Mouse (Mus musculus): Measurements from ENCODE around the gene Bri3. TPM values are rescaled to one million over a fixed set of nuclear protein-coding genes. Genes with fewer than 3 reads are reported as not detected.

Gene Bri3
- total and polyA plus RNA-seq, 2 experiments from 2014 or later: 17.6 to 138 TPM

GRCm38 (mm10) chr5:144308929-144309328 lies 64.7 kb downstream of the Bri3 start:
- Histone ChIP-seq H3K4me1 (ENCODE audit: insufficient read depth) (no peaks in the 10 kb centered on the region), H3K27me3 (ENCODE audit: insufficient read depth, low read length) (no peaks in the 10 kb centered on the region), H3K36me3 (ENCODE audit: insufficient read depth) (no peaks in the 10 kb centered on the region), H3K9ac (no peak overlapping the region), H3K4me2 (ENCODE audit: low read depth) (no peak overlapping the region), H3K27ac (ENCODE audit: low read depth, low read length) (no peak overlapping the region), H3K4me3 (ENCODE audit: low read depth, low read length) (no peak overlapping the region), H3K9me3 (ENCODE audit: low read length) (no peaks in the 10 kb centered on the region)
- WGBS: 81% methylated on average over 4 of the region's 4 CpGs
- DNase-seq (no peak), ATAC-seq (no peak)
- no peak for TF ChIP-seq CTCF (IDR thresholded peaks at IDR 0.05; ENCODE audit: low read depth)

DNA sequence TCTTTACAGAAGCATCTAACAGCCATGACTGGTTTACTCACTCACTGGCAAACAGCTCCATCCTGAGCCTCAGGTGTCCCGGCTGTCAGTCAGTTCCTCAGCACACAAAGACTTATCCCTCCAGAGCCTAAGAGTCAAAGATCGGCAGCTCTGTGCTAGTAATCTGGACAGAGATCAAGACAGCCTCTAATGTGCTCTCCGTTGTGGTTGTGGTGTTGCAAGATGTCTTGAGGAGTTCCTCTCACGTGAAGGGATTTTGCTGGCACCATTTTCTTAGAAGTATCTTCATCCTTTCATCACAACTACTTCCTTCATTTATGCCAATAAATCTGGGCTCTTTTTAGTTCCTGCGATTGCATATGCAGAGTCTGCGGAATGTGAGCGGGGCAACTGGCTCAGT lies 67.9 kb downstream of the Bri3 start:
- H3K27ac ChIP-seq (ENCODE audit: low read depth, low read length): no peak overlapping the region
- 85% methylated on average over 7 of the region's 7 CpGs for WGBS

DNA sequence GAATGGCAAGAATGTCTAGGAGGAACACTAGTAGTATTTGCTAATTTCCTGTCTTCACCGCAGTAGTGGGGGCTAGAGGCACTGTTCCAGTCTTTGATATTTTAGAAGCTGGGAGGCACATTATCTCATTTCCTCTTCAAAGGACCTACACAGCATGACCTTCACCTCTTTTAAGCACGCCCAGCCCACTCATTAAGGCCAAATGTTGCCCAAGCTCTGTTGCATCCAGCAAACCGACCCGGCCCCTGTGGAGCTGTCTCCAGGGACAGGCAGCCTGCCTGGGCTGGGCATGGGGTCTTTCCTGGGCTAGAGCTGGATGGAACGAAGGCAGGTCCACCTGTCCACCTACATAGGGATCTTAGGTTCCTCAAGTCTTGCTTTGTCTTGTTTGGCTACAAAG lies 69.1 kb downstream of the Bri3 start:
- Histone ChIP-seq H3K9me3 (ENCODE audit: low read length) (no peaks in the 10 kb centered on the region), H3K27me3 (ENCODE audit: insufficient read depth, low read length) (no peaks in the 10 kb centered on the region), H3K4me1 (ENCODE audit: insufficient read depth) (no peaks in the 10 kb centered on the region), H3K27ac (ENCODE audit: low read depth, low read length) (no peak overlapping the region), H3K36me3 (ENCODE audit: insufficient read depth) (no peaks in the 10 kb centered on the region), H3K4me2 (ENCODE audit: low read depth) (no peak overlapping the region), H3K4me3 (ENCODE audit: low read depth, low read length) (no peak overlapping the region), H3K9ac (no peak overlapping the region)
- ATAC-seq (no peak), DNase-seq (no peak)
- no peak for TF ChIP-seq CTCF (IDR thresholded peaks at IDR 0.05; ENCODE audit: low read depth)
- WGBS: 38% methylated on average over 5 of the region's 5 CpGs

More for the DNA sequence above, 67.9 kb downstream of the Bri3 start:
- H3K4me1 ChIP-seq (ENCODE audit: insufficient read depth): no peaks in the 10 kb centered on the region
- no peak for TF ChIP-seq CTCF (IDR thresholded peaks at IDR 0.05; ENCODE audit: low read depth)
- H3K4me2 ChIP-seq (ENCODE audit: low read depth): no peak overlapping the region
- H3K27me3 ChIP-seq (ENCODE audit: insufficient read depth, low read length): no peaks in the 10 kb centered on the region
- no peak overlapping the region for H3K4me3 ChIP-seq (ENCODE audit: low read depth, low read length)
- no peak overlapping the region for H3K9ac ChIP-seq
- H3K36me3 ChIP-seq (ENCODE audit: insufficient read depth): no peaks in the 10 kb centered on the region
- DNase-seq: no peak
- H3K9me3 ChIP-seq (ENCODE audit: low read length): no peaks in the 10 kb centered on the region
- no peak for ATAC-seq

DNA sequence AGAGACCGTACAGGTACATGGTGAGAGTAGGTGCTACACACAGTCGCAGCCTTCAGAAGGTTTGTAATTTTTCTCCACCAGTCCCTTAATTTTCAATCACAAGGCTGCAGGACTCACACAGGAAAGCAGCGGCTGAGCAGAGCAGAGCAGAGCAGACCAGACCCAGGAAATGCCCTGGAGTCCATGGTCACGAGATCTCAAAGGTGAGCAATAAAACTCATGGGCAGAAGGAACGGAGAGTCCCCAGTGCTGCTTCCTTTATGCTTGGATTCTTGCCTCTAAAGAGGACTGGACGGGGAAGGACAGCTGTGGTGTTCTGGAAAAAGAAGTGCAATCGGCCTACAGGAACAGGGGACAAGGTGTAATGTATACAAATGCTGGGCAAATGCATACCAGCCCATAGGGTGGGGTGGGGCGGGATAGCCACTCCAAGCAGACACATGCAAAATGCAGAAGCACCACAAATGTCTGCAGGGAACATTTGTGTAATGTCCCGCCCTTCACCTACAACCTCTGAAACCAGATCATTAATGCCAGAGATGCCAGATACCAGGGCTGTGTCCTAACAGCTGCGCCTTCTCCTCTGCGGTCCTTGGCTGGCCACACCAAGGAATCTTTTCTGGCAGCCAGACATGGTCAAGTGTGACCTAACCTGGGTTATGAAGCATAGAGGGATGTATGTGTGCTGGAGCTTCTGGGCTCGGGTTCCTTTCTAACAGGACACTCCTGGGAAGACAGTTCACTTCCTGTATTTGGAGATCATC lies 70.7 kb downstream of the Bri3 start:
- Histone ChIP-seq H3K36me3 (ENCODE audit: insufficient read depth) (no peaks in the 10 kb centered on the region), H3K27me3 (ENCODE audit: insufficient read depth, low read length) (no peaks in the 10 kb centered on the region), H3K9ac (no peak overlapping the region), H3K4me3 (ENCODE audit: low read depth, low read length) (no peak overlapping the region), H3K4me1 (ENCODE audit: insufficient read depth) (no peaks in the 10 kb centered on the region), H3K4me2 (ENCODE audit: low read depth) (no peak overlapping the region), H3K27ac (ENCODE audit: low read depth, low read length) (no peak overlapping the region), H3K9me3 (ENCODE audit: low read length) (no peaks in the 10 kb centered on the region)
- WGBS: 94% methylated on average over 12 of the region's 12 CpGs
- DNase-seq (no peak), ATAC-seq (no peak)
- TF ChIP-seq CTCF (IDR thresholded peaks at IDR 0.05; ENCODE audit: low read depth): no peak

DNA sequence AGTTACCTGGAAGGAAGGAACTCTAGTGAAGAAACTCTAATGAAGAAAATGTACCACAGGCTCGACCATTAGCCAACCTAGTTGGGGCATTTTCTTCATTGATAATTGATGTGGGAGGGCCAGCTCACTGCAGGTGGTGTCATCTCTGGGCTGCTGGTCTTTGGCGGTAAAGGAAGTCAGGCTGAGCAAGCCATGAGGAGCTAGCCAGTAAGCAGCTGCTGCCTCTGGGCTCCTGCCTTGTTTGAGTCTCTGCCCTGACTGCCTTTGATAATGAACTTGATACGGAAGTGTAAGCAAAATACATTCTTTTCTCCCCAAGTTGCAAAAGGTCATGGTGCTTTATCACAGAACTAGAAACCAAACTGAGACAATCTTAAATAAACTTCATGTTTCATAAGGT lies 72.2 kb downstream of the Bri3 start:
- DNase-seq: no peak
- Histone ChIP-seq H3K4me2 (ENCODE audit: low read depth) (no peak overlapping the region), H3K9me3 (ENCODE audit: low read length) (no peaks in the 10 kb centered on the region), H3K27ac (ENCODE audit: low read depth, low read length) (no peak overlapping the region), H3K4me3 (ENCODE audit: low read depth, low read length) (no peak overlapping the region), H3K27me3 (ENCODE audit: insufficient read depth, low read length) (no peaks in the 10 kb centered on the region), H3K9ac (no peak overlapping the region), H3K36me3 (ENCODE audit: insufficient read depth) (no peaks in the 10 kb centered on the region), H3K4me1 (ENCODE audit: insufficient read depth) (no peaks in the 10 kb centered on the region)
- 80% methylated on average over 3 of the region's 3 CpGs for WGBS
- ATAC-seq: no peak
- no peak for TF ChIP-seq CTCF (IDR thresholded peaks at IDR 0.05; ENCODE audit: low read depth)

GRCm38 (mm10) chr5:144317426-144317825 lies 73.2 kb downstream of the Bri3 start:
- TF ChIP-seq CTCF (IDR thresholded peaks at IDR 0.05; ENCODE audit: low read depth): no peak
- Histone ChIP-seq H3K4me1 (ENCODE audit: insufficient read depth) (no peaks in the 10 kb centered on the region), H3K36me3 (ENCODE audit: insufficient read depth) (no peaks in the 10 kb centered on the region), H3K4me3 (ENCODE audit: low read depth, low read length) (no peak overlapping the region), H3K27ac (ENCODE audit: low read depth, low read length) (no peak overlapping the region), H3K9me3 (ENCODE audit: low read length) (no peaks in the 10 kb centered on the region), H3K4me2 (ENCODE audit: low read depth) (no peak overlapping the region), H3K9ac (no peak overlapping the region), H3K27me3 (ENCODE audit: insufficient read depth, low read length) (no peaks in the 10 kb centered on the region)
- DNase-seq: no peak
- no peak for ATAC-seq
- WGBS: 88% methylated on average over 8 of the region's 8 CpGs

- DNase-seq: no peak
- 40% methylated on average over 6 of the region's 6 CpGs for WGBS
- ATAC-seq: no peak
- Histone ChIP-seq H3K4me1 (ENCODE audit: insufficient read depth) (no peaks in the 10 kb centered on the region), H3K27me3 (ENCODE audit: insufficient read depth, low read length) (no peaks in the 10 kb centered on the region), H3K9me3 (ENCODE audit: low read length) (no peaks in the 10 kb centered on the region), H3K36me3 (ENCODE audit: insufficient read depth) (no peaks in the 10 kb centered on the region), H3K27ac (ENCODE audit: low read depth, low read length) (no peak overlapping the region), H3K4me3 (ENCODE audit: low read depth, low read length) (no peak overlapping the region), H3K9ac (no peak overlapping the region), H3K4me2 (ENCODE audit: low read depth) (no peak overlapping the region)
- TF ChIP-seq CTCF (IDR thresholded peaks at IDR 0.05; ENCODE audit: low read depth): no peak
These were observed 74.0 kb downstream of the Bri3 start for GRCm38 (mm10) chr5:144318286-144318685.
